Mouse (Mus musculus): ENCODE measurements around the gene Slc41a1. TPM values are rescaled to one million over a fixed set of nuclear protein-coding genes. Genes with fewer than 3 reads are reported as not detected.

The Slc41a1 gene
- polyA plus RNA-seq, 1 experiment = 6.1 TPM

DNA sequence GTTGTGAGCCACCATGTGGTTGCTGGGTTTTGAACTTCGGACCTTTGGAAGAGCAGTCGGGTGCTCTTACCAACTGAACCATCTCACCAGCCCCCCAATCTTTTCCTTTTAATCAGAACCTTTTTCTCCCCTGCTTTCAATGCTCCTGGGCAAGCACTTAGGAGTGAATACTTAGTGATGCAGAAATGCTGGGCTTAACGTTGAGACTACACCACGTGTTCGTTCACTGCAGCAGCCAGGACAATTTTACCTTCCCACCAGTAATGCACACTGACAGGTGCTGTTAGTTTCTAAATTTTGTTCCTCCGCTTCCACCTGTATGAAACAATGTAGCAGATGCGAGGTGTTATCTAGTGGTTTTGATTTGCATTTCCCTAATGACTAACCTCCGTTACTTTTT, 5.0 kb upstream of the Slc41a1 start:
- no peak for TF ChIP-seq GATA1 (IDR thresholded peaks at IDR 0.05; ENCODE audit: low read length)

DNA sequence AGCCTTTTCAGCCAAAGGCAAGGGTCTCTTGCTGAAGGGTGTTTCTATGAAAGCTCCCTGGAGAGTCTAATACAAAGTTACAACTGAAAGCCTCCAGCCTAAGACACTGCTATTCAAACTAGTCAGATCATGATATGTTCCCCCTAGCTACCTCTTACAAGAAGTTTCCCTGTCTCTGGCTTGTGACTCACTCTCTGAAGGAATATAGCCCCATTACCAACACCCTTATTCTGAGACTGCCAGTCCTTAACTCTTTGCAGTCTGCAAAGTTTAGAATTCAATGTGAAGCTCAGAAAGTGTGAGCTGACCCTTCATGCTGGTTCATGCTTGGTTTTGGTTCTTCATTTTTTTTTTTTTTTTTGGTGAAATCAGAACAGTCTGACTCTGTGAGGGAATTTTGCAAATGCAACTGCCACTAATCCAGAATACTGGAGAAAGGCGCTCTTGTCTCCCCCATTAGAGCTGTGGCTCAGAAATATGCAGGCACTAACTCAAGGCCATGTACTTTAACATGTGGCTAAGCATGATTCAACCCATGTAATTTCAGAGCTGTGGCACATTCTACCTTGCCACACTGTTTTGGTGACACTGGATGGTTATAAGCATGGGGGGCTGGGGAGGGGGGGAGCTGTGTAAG, 4.3 kb upstream of the Slc41a1 start:
- no peak for TF ChIP-seq GATA1 (IDR thresholded peaks at IDR 0.05; ENCODE audit: low read length)

DNA sequence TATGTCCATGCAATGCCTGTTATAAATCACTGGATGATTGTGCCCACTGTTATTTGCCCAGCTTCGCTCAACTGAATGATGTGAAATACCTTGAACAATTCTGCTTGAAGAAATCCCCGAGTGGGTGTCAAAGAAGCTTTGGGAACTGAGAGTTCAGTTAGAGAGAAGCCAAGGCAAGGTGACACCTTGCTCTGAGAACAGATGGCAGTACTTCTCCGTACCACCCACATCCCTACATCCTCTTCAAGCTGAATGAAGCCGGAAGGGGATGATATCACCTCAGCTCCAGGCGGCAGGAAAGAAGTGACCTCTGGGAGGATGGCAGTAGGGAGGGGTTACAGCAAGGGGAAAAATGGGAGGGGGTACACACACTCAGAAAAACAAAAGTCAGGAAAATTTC, 3.7 kb upstream of the Slc41a1 start:
- no peak for TF ChIP-seq GATA1 (IDR thresholded peaks at IDR 0.05; ENCODE audit: low read length)

DNA sequence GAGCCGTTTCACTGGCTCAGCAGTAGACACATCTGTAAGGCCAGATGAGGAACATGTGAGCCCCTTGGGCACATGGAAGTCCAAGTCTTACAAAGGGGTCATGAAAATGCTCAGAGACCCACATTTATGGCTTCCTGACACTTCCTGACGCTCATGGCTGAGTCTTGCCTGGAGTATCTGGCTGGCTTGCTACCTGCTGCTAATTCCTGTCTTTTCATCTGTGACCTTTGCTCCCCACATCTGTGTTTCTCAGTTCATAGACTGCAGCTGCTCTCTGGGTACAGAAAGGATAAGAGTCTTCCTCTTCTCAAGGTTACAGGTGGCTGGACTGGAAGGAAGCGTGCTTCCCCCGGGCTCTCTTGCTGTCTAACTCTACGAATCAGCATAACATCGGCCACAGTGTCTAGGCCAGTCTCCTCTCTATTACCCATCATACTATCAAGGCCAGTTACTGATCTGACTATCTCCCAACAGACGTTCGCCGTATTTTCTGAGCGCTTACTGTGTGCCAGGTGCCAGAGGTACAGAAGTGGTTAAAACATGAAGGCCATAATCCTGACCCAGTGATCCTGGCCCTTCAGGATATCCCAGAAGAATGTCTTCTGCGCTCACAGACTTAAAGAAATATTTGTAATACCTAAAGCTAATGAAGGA, 2.6 kb upstream of the Slc41a1 start:
- no peak for TF ChIP-seq GATA1 (IDR thresholded peaks at IDR 0.05; ENCODE audit: low read length)

DNA sequence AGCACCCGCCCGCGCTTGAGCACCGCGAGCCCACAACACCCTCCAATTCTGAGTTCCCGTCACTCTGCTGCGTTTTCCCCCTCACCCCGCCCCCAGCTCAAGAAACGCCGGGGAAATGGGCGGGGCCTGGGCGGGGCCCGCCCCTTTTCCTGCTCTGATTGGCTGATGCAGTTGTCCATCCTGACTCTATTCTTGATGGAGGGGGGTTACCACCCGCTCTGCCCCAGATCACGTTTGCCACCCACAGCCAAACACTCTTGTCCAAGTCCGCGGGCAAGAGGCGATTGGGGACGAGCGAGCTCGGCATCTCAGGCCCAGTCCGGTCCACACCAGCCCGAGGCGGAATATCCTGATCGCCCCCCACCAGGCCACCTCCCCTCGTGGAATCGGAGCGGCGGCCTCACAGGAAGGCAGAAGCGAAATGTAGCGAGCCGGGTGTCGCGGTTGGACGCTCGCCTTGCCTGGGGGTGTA, 530 bp downstream of the Slc41a1 start:
- no peak for TF ChIP-seq GATA1 (IDR thresholded peaks at IDR 0.05; ENCODE audit: low read length)

DNA sequence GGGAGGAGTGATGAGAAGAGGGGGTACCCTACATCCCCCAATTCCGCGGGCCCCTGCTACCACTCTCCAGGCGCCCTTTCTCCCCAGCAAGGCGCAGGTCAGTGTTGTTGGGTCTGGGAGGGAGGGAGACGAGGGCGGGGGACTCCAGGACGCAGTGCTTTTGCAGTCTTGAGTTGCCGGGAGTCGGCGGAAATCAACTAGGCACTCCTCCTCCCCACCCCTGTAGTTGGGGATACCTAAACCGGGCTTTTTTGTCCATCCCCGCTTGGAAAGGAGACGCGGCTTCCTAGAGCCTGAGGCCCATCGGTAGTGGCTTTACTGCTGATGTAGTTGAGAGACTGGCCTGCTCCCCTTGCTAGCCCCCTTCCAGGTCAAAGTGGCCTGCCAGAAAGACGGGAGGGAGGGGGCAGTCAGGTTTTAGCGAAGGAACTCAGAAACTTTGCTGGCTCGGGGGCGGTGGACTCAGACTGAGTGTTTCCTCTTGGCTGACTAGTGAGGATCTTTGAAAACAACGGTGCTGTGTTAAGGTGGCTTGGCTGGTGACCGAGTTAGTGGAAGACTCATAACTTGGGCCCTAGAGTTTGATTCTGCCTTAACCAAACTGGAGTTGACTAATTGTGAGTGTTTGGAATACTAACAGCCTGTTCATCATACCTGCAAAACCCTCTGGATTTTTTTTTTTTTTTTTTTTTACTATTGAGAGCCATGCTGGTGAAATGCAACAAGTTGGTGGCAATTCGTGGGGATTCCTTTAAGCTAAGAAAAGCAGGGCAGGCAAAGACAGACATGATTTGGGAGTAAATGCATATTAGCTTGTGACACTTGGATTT, 1.2 kb downstream of the Slc41a1 start:
- no peak for TF ChIP-seq GATA1 (IDR thresholded peaks at IDR 0.05; ENCODE audit: low read length)

DNA sequence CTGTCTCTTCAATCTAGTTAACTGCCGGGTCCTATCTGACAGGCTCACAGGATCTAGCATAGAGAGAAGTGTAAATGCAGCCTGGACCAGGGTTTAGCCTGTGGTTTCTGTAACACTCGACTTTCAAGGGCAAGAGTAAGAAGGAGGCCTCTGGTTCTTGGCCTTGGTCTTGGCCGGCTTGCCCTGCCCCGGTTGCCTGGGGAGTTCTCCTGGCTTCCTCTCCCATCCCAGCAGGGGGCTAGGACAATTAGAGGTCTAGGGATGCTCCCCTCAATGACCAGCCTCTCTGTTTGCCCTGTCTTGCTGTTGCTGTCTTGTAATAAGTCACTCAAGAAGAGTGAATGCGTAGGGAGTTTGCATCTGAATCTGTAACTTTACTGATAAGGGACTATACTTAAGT, 2.0 kb downstream of the Slc41a1 start:
- no peak for TF ChIP-seq GATA1 (IDR thresholded peaks at IDR 0.05; ENCODE audit: low read length)

DNA sequence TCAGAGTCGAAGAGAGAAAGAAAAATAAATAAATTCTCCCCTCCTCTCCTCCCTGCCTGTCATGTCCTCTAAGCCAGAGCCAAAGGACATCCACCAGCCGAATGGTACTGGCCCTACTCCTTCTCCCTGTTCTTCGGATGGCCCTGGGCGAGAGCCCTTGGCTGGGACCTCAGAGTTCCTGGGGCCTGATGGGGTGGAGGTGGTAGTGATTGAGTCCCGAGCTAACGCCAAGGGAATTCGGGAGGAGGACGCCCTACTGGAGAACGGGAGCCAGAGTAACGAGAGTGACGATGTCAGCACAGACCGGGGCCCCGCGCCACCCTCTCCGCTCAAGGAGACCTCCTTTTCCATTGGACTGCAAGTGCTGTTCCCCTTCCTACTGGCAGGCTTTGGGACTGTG, 3.3 kb downstream of the Slc41a1 start:
- TF ChIP-seq GATA1 (IDR thresholded peaks at IDR 0.05; ENCODE audit: low read length) = no peak

DNA sequence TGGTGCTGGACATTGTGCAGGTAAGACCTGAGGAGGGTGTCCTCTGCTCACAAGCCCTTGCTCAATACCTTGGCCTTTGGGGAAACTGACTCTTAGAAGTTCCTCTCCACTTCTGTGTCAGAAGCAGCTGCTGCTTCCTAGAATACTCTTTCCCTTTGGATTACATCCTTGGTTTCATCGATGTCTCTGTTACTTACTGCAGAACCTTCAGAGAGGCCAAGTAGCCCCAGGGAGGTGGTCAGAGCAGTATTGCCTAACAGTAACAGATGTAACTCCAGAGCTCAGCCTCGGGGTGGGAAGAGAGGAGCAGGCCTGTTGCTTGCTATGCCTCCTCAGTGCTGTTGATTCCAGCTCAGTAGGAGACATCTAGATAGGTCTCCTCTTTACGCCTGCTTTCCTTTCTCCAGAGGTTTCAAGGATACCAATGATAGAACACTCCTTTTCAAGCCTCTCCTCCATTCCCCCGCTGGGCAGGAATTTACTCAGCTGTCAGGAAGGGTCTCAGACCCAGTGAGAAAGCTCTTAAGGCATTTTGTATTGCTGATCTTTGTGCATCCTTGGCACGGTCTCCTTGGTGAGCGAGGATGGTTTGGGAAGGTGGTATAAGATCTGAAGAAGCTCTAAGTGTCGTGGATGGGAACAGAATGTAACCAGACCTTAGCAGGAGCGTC, 3.8 kb downstream of the Slc41a1 start:
- no peak for TF ChIP-seq GATA1 (IDR thresholded peaks at IDR 0.05; ENCODE audit: low read length)

DNA sequence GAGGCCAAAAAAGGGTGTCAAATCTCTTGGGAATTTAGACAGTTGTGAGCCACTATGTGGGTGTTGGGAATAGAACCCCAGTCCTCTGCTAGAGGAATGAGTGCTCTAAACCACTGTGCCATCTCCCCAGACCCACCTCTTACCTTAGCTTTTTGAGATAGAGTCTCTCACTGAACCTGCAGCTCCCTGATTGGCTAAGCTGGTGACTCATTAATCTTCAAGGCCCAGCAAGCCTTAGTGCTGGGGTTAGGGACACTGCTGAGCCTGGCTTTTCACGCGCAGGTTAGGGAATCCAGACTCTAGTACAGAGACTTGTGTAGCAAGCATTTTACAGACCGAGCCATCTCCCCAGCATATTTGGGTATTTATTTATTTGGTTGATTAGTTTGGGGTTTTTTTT, 9.7 kb downstream of the Slc41a1 start:
- no peak for TF ChIP-seq GATA1 (IDR thresholded peaks at IDR 0.05; ENCODE audit: low read length)

DNA sequence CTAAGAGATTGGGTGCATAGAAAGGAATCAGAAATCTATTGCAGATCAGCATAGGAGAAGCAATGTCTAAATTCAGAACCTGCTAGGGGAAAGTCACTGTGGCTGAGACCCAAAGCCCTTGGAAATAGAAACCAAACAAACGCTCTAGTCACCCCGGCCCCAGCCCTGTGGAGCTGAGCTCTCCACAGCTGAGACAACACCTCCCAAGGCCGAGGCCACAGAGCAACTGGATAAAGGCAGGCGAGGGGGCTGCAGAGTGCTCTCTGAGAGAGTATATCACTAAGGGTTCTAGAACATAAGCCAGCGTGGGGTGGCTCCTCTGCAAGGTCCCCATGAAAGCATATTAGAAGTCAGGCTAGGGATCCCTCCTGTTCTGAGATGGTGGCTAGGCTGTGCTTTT, 11.2 kb downstream of the Slc41a1 start:
- no peak for TF ChIP-seq GATA1 (IDR thresholded peaks at IDR 0.05; ENCODE audit: low read length)

DNA sequence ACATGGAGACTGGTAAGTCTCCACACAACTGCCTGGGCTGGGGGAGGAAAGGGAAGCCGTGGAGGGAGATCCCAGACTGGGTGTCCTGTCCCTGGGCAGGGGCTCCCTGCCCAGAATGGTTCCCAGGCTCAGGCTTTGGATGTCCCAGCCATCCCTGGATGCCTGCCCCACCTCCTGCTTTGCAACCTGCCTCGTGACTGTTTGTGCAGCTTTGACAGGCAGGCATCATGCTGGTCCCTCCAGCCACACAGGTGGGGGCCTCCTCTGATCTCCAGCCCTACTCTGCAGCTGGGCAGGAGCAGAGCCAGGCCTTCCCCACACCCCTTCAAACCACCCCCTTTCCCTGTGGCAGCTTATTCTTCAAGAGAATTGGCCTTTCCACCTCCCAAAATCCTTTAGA, 12.0 kb downstream of the Slc41a1 start:
- no peak for TF ChIP-seq GATA1 (IDR thresholded peaks at IDR 0.05; ENCODE audit: low read length)

DNA sequence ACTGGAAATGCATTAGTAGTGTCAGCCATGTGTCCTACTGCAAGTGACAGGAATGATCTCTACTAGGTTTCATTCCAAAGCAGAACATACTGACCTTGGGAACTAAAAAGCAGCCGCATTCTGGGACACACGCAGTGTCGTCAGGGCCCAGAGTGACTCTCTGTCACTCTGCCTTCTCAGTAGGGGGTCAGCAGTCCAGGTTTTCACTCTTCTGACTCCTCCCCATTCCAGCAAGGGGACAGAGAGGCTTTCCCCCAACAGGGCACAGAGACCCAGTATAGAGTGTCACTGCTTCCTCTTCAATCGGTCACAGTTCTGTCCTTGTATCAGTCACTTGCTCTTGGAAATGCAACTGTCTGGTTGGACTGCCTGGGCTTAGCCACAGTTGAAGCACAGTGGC, 14.9 kb downstream of the Slc41a1 start:
- no peak for TF ChIP-seq GATA1 (IDR thresholded peaks at IDR 0.05; ENCODE audit: low read length)

DNA sequence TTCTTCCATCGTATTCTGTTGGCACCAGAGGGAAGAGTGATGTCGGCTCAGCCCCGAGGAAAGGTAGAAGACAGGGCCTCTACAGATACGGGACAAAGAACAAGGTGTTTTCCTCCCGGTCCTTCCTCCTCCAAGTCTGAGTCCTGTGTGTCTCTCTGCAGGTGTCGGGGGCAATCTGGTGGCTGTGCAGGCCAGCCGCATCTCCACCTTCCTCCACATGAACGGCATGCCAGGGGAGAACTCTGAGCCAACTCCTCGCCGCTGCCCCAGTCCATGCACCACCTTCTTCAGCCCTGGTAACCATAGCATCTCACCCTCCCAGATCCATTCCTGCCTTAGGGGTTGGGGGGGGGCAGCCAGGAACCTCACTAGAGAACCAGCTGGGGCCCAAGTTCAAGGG, 16.5 kb downstream of the Slc41a1 start:
- TF ChIP-seq GATA1 (IDR thresholded peaks at IDR 0.05; ENCODE audit: low read length) = no peak

DNA sequence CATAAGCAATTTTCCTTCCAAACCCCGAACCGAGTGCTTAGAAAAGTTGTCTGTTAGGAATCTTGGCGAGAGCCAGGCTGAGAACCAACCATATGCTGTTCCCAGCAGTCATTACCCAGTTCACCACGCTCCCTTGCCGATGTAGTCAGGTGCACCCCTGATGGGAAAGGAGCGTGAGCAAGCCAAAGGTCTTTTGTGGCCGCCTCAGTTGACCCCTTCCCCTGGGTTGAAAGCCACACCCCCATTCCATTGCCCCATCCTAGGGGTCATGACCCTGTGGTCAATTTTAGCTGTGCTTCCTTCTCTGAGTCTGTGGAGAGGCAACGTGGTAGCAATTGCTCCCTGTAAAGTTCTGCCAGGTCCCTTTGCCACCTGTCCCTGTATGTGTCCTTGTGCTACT, 17.6 kb downstream of the Slc41a1 start:
- no peak for TF ChIP-seq GATA1 (IDR thresholded peaks at IDR 0.05; ENCODE audit: low read length)

DNA sequence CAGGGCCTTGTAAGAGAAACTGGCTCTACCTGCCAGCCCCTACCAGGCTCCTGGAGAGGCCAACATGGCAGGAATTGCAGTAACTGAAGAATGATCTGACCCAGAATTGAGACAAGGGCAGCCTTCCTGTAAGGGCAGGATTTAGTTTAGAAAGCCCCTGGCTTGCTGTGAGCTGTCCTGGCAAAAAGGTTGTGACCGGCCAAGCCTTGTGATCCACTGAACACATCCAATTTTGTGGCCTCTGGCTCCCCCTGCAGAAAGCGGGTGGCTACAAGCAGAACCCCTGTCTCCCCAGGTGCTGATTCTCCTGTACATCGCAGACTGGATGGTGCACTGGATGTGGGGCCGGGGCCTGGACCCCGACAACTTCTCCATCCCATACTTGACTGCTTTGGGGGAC, 19.0 kb downstream of the Slc41a1 start:
- TF ChIP-seq GATA1 (IDR thresholded peaks at IDR 0.05; ENCODE audit: low read length) = no peak

Data from G1E-ER4 (cell line).